Mouse (Mus musculus) mature B cell (primary cell): ENCODE data around the gene Slc38a7.
"Not testable (repeated sequence)": the region's sequence is repeated elsewhere in the genome, so short reads cannot be mapped to it uniquely, and the experiment has no call there.

Experiments
- in situ Hi-C: fragments of 300-500 bp; cut with MboI; formaldehyde crosslinking; loops from 2 replicates; pipeline ENCODE4 v1.14.3; 2019

The Slc38a7 gene

GRCm38 (mm10) chr8:95853102-95853843, at the start of gene Slc38a7:
Gene Slc38a7, minus strand, starts transcription at chr8:95853539.
- in situ Hi-C loops = no loop called here

GRCm38 (mm10) chr8:95901864-95902263, 48.5 kb upstream of the Slc38a7 start:
- in situ Hi-C loops = no loop called here

- in situ Hi-C loops = no loop called here
Measured at GRCm38 (mm10) chr8:95893701-95894100, 40.4 kb upstream of the Slc38a7 start.

GRCm38 (mm10) chr8:95888285-95889136, 35.2 kb upstream of the Slc38a7 start, which contains the start of gene Got2:
Gene Got2, minus strand, starts transcription at chr8:95888547.
- in situ Hi-C loops = no loop called here

- in situ Hi-C loops = no loop called here
Measured at GRCm38 (mm10) chr8:95887578-95888284, 34.4 kb upstream of the Slc38a7 start.

- in situ Hi-C loops = no loop called here
Measured at GRCm38 (mm10) chr8:95886647-95887577, 33.6 kb upstream of the Slc38a7 start.

- in situ Hi-C loops = no loop called here
Measured at GRCm38 (mm10) chr8:95885966-95886365, 32.6 kb upstream of the Slc38a7 start.

- in situ Hi-C loops = no loop called here
Measured at GRCm38 (mm10) chr8:95885271-95885841, 32.0 kb upstream of the Slc38a7 start.

- in situ Hi-C loops = no loop called here
Measured at GRCm38 (mm10) chr8:95884491-95884890, 31.2 kb upstream of the Slc38a7 start.

GRCm38 (mm10) chr8:95882191-95882590, 28.9 kb upstream of the Slc38a7 start:
- in situ Hi-C loops = no loop called here

GRCm38 (mm10) chr8:95881576-95881975, 28.2 kb upstream of the Slc38a7 start:
- in situ Hi-C loops = no loop called here

GRCm38 (mm10) chr8:95879823-95880222, 26.5 kb upstream of the Slc38a7 start:
- in situ Hi-C loops = no loop called here

GRCm38 (mm10) chr8:95878176-95878962, 25.0 kb upstream of the Slc38a7 start:
- in situ Hi-C loops = no loop called here

- in situ Hi-C loops = no loop called here
Measured at GRCm38 (mm10) chr8:95875270-95875669, 21.9 kb upstream of the Slc38a7 start.

GRCm38 (mm10) chr8:95871690-95872089, 18.4 kb upstream of the Slc38a7 start:
- in situ Hi-C loops = no loop called here

GRCm38 (mm10) chr8:95864851-95865250, 11.5 kb upstream of the Slc38a7 start:
- in situ Hi-C loops = not testable (repeated sequence)

GRCm38 (mm10) chr8:95863761-95864440, 10.6 kb upstream of the Slc38a7 start:
- in situ Hi-C loops = not testable (repeated sequence)

- in situ Hi-C loops = no loop called here
Measured at GRCm38 (mm10) chr8:95854174-95854573, 835 bp upstream of the Slc38a7 start.

- in situ Hi-C loops = no loop called here
Measured at GRCm38 (mm10) chr8:95852290-95852689, 1.0 kb downstream of the Slc38a7 start.
